Mouse (Mus musculus) right cerebral cortex, postnatal 14 days (tissue): ENCODE measurements around the gene Slc6a21.

ENCODE experiments used
- DNase-seq: peaks from one replicate; pipeline ENCODE4 v3.0.0; 2022

Slc6a21 gene

DNA sequence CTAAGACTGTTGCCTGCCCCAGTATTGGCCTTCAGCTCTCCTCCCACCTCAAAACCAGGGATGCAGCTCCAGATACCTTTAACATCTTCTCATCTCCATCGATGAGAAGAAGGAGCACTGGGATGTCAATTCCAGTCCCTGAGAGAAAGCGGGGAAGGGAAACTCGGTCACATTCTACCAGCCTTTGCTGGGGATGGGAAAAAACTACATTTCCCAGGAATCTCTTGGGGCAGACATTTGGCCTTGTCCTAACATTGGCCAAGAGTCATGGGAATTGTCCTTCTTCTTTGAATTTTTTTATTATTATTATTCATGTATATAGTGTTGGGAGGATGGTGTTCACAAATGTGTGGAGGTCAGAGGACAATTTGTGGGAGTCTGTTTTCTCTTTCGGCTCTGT, 44.9 kb downstream of the Slc6a21 start:
- DNase-seq: no peak

DNA sequence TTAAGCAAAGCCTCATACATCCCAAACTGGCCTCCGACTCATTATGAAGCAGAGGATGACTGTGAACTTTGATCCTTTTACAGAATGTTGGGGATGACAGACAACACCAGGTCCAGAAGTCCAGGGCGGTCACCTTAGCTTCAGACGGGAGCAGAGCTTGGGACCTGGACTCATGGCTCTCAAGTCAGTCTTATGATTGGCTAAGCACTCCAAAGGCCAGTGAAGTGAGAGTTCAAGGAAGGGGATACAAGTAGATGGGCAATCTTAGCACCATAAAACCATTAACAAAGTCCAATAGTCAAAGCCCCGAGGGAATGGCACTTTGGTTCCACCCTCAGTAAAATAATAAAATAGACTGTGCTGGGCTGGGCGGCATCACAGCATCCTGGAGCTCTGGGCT, 45.8 kb downstream of the Slc6a21 start:
- no peak for DNase-seq

DNA sequence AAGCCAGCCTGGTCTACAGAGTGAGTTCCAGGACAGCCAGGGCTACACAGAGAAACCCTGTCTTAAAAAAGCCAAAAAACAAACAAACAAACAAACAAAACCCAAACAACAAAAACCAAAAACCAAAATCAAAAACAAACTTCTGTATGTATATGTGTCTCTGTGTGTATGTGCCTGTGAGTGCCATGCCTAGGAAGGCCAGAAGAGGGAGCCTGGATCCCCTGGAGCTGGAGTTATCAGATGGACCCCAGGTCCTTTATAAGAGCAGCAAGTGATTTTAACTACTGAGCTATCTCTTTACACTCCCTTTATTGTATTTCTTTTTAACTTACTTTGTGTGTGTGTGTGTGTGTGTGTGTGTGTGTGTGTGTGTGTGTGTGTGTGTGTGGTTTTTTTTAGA, 48.5 kb downstream of the Slc6a21 start:
- DNase-seq: no peak

DNA sequence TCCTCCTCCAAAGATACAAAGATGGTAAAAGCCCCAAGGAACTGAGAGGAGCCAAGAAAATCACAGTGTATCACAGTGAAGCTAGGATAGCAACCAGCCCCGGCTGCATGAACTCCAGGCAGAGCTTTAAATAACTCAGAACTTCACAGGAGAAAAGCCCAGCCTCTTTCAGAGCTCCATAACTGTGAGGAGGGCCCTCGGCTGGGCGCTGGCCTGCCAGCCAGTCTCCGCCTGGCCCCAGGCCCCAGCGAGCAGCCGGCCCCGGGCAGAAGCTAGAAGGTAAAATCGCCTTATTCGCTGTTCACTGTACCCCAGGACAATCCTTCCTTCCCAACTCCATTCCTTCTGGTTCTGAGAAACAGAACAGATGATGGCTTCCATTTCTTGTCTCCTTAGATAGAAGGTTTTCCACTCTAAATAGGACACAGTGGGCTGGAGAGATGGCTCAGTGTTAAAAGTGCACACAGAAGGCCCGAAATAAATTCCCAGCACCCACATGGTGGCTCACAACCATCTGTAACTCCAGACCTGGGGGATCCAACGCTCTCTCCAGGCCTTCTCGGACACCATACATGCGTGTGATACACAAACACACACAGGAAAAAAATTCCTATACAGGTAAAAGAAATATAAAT, 51.6 kb downstream of the Slc6a21 start:
- no peak for DNase-seq

DNA sequence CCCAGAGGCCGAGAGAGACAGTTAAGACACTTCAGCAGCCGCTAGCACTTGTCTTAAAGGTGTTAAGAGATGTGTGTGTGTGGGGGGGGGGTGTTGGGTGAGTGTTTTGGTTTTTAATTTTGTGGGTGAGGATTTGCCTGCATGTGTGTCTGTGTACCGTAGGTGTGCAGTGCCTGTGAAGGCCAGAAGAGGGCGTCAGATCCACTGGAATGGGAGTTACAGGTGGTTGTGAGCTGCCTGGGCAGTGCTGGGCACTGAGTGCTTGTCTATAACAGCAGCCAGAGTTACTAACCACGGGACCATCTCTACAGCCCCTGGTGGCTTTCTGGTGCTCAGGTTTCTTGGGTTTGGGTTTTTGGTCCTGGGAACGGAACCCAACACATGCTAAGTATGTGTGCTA, 54.2 kb downstream of the Slc6a21 start:
- no peak for DNase-seq

DNA sequence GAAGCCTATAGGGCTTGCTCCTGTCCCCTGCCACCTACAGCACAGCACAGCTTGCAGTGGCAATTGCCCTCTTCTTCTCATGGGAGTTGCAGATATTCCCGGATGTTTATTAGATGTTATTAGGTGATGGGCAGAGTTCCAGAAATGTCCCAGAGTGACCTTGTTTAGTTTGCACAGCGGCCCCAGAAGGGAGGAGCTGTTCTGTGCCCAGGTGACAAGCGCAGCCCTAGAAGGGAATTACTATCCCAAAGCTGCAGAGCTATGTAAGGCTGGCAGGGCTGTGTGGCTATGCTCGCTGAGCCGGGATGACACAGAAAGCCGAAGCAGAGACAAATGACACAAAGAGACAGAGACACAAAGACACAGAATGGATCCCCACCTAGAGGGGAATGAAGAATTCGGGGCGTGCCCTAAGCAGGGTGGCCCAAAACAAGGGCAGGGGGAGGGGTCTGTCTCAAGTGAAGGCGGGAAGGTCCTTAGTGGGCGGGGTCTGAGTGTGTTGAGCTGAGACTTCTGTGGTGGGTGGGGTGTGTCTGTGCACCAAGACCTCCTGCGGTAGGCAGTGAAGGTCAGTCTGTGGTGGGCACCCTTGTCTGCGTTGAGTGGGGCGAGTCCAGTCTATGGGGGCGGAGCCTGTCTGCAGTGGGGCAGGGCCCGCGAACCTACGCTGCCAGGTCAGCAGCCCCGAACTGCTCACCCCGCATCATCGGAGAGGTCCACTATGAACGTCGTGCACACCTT, 55.5 kb downstream of the Slc6a21 start:
- no peak for DNase-seq

DNA sequence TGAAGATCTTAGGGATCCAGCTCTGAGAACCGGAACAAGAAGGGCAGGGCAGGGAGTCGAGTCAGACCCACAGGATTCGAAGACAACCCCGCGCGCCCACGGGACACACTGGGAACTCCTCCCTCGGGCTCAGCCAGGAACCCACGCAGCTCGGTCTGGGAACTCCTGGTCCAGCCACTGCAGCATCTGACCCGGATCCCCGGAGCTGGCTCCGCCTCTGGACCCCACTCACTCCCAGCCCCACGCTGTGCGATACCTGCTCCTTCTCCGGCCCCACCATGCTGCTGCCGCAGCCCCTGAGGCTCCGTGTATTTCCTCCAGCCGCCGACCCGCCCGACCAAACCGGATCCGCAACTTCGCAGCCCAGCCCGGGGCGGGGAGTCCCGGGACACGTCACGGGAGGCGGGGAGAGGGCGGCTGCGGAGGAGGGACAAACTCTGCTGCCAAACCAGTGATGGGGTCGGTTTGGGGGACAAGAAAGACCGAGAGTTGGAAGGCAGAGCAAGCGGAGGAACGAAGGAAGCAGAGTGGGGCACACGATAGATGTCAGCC, 56.2 kb downstream of the Slc6a21 start, which contains the start of gene Trpm4:
TSS of gene Trpm4 (minus strand) at position 350 of the 552 bp plus-strand sequence.
- DNase-seq: peak; percentile 81

DNA sequence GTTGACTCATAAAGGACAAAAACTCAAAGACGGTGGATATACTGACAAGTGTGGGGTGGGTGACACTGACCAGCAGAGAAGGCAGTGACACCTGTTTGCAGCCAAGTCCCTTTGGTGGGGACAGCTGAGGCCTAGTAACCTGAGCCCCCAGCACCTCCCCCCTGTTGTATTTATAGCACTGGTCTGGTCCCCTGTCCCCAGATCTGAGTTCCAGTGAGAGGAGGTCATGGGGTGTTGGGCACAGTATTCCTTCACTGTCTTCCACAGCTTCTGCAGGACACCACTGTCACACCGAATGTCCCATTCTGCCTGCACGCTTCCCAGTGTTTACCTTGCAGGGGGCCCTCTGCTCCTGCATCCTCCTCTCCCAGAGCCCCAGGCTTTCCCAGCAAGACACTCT, 57.3 kb downstream of the Slc6a21 start:
- no peak for DNase-seq

DNA sequence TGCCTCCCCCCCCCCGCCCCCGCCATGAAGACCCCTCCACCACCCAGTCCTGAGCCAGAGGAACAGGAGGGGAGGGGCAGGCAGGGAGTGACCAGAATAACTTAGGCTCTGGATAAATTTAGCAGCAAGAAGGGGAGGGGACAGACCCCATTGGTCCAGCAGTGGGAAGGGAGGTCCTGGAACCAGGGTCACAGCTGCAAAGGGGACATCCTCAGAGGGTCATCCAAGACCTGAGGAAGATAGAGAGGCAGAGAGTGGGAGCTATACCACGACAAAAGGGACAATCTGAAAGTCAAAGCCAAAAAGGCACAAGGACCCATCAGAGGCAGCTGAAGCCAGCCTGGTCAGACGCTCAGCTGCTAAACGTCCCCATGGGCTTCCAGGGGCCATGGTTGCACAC, 57.7 kb downstream of the Slc6a21 start, which contains the start of gene Hrc:
TSS of gene Hrc (plus strand) at position 235 of the 400 bp plus-strand sequence.
- DNase-seq: no peak

DNA sequence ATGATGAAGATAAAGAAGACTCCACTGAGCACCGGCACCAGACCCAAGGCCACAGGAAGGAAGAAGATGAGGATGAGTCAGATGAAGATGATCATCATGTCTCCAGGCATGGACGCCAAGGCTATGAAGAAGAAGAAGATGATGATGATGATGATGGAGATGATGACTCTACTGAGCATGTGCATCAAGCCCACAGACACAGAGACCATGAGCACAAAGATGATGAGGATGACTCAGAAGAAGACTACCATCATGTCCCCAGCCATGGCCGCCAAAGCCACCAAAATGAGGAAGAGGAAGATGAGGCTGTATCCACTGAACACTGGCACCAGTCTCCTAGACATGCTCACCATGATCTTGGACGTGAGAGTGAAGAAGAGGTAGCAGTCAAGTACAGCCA, 59.0 kb downstream of the Slc6a21 start:
- DNase-seq: no peak

DNA sequence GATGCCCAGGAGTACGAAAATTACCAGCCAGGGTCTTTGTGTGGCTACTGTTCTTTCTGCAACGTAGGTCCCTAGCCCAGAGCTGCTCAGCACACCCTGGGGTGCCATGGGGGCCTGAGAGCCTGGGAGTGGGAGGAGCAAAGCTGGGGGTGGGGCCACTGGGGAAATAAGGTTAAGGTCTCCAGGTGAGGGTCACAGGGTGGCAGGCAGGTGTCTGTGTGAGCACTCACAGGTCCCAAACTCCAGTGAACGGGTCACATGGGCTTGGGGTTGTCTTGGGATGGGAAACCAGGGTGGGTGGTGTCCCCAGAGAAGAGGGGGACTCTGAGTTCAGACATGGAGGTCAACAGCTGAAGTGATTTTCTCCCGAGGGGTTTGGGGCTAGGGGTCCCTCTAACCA, 60.2 kb downstream of the Slc6a21 start:
- DNase-seq: no peak

DNA sequence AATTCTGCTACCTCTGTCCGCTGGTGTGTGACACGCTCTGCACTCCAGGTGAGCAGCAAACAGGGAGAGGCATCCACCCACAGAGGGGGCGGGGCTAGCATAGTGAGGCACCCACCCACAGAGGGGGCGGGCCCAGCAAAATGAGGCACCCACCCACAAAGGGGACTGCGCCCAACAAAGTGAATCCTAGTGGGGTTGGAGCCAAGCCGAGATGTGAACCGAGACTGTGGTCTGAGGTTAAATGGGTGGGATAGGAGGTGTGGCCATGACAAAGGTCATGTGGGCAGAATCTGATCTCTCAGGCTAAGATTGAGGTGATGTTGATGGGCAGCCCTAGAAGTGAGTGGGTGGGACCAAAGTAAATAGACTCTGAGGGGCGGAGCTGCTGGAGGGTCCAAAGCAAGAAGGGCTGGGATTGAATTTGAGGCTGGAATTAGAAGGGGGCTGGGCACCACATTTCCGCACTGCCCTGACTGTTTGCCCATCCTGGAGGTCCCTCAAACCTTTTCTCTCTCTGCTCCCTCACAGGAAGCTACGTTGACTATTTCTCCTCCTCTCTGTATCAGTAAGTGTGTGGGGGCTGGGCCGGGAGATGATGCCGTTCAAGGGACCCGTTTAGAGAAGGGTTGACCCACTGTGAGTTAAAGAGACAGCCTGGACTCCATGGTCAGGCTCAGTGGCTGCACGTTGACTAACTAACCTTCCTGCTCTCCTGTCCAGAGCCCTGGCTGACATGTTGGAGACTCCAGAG, 61.0 kb downstream of the Slc6a21 start:
- DNase-seq: peak; percentile 52
